Mouse (Mus musculus) thymus, postnatal 14 days (tissue): Measurements from ENCODE around the gene Sirt6.
"Not testable (repeated sequence)": the region's sequence is repeated elsewhere in the genome, so short reads cannot be mapped to it uniquely, and the experiment has no call there.

Source experiments
- DNase-seq: peaks from one replicate; pipeline ENCODE4 v3.0.0; 2021

Gene Sirt6

GRCm38 (mm10) chr10:81626994-81627835 lies at the start of gene Sirt6:
TSS of gene Sirt6 (minus strand) at chr10:81627797.
- peak; percentile 94 for DNase-seq

GRCm38 (mm10) chr10:81656174-81656573 lies 28.6 kb upstream of the Sirt6 start:
- no peak for DNase-seq

- DNase-seq = peak; percentile 1
Observed at GRCm38 (mm10) chr10:81655178-81655577, 27.6 kb upstream of the Sirt6 start.

DNA sequence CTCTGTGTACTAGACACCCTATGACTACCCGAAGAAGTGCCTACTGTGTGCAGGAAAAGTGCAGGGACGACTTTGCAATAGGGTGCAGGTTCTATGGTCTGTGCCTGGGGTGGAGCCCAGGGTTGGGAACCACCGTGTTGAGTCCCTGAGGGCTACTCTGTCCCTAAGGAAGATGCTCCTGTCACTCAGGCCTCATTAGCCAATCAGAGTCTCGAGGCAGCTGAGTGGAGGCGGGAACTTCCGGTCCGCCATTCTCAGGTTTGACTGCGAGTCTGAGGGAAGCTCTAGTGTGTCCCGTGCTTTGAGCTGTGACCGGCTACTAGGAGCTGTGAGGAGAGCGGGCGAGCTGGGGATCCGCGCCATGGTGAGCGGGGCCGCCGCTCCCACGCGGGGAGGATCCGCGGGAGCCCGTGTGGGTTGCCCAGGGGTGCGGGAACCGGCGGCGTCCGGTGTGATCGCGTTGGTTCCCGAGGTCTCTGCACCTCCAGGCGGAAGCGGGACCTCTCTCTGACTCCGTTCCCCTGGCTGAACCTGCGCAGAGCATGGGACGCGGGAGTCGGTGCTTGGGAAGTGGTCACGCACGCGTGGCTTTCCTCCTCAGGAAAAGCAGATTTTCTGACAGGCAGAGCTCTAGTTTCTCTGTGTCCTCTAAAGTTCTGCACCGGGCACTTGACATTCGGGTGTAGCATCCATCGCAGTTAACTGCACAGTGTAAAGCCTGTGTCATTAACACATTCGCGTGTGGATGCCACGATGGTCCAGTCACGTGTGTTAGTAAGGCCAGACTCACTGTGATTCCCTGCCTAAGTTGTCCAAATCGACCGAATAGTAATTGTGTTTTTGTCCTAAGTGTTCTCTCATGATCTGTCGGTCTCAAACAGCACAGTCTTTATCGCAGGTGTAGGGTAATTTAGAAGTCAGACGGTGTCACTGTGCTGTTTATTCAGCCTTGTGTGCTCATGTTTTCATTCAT lies 21.5 kb upstream of the Sirt6 start, which contains the start of gene Gm10778:
TSS of gene Gm10778 (plus strand) at position 257 of the 973 bp plus-strand sequence.
- peak; percentile 84 for DNase-seq

DNA sequence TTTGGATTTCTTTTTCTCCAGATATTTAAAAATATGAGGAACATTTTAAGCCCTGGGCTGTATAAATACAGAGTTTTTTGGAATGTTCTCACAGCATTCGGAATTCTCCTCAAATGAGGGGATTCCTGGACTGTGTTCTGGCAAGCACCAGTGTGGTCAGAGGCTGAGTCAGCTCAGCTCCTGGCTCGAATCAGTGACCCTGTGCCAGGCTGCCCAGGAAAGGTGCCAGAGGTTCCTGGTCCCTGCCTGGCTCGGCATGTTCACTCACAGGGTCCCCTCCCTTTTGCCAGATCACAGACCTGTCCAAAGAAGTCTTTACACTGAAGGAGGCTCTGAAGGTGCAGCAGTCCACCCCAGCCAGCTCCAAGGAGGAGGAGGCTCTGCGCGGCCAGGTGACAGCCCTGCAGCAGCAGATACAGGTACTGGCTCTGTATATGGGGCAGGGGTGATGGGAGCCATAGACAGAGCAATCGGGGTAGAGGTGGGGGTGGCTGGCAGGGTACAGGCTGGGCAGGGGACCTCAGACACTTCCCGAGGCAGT lies 18.5 kb upstream of the Sirt6 start:
- peak; percentile 4 for DNase-seq

GRCm38 (mm10) chr10:81645391-81645790 lies 17.8 kb upstream of the Sirt6 start:
- peak; percentile 1 for DNase-seq

DNA sequence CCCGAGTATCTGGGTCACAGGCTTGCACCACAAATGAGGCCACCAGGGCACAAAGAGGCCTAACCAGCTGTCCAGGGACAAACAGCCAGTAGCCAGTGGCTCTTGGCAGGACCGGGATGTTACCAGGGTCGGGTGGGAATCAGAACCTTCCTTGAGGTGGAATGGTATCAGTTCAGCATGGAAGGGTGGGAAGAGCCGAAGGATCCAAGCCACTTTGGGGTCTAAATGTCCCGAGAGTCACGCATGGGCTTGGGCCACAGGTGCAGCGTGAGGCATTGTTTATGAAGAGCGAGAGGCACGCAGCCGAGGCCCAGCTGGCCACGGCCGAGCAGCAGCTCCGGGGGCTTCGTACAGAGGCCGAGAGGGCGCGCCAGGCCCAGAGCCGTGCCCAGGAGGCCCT lies 17.1 kb upstream of the Sirt6 start:
- peak; percentile 8 for DNase-seq

GRCm38 (mm10) chr10:81644162-81644561 lies 16.6 kb upstream of the Sirt6 start:
- DNase-seq = no peak

DNA sequence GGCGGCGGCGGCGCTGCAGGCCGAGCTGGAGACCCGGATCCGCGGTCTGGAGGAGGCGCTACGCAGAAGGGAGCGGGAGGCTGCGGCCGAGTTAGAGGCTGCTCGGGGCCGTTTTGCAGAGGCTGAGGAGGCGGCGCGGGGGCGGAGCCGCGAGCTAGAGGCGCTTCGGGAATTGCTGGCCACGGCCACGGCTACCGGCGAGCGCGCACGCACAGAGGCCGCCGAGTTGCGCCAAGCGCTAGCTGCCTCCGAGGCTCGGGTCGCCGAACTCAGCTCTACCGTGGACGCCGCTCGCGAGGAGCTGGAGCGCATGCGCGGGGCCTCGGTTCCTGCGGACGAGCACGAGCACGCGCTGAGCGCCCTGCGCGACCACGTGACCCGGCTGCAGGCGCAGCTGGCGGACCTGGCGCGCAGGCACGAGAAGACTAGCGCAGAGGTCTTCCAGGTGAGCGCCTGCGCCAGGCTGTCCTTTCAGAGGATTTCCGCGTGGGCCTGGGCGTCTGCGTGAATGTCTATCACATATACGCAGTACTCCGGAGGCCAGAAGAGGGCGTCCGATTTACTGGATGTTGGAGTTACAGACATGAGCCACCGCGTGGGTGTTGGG lies 16.0 kb upstream of the Sirt6 start:
- peak; percentile 97 for DNase-seq

DNA sequence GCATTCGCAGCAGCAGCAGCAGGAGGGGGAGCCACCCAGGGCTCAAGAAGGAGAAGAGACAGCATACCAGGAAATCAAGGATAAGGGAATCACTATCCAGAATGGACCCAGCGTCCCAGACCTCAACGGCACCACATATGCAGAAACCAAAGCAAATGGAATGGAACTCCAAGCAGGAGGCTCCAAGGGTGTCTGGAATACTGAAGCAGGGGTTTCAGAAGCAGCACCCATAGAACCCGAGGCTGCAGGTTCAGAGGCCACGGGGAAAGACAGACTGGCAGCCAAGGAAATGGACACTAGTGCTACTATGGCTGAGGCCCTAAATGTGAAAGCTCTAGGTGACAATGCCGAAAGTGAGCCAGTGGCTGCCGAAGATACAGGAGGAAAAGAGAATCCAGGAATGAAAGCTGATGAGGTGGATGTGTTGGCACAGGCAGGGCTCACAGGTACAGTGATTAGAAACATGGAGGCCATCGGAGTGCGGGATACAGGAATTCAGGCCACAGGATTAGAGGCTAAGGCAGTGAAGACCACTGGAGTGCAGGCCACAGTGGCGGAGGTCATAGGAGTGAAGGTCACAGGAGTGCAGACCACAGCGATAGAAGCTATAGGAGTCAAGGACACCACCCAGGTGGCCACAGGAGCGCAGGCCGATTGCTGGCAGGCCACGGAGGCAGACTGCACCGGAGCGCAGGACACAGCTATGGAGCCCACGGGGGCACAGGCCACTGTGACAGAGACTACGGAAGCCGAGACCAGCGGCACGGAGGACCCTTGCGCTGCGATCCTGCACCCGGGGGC lies 15.3 kb upstream of the Sirt6 start:
- no peak for DNase-seq

- DNase-seq = no peak
Observed at GRCm38 (mm10) chr10:81641978-81642647, 14.5 kb upstream of the Sirt6 start.

- no peak for DNase-seq
Observed at GRCm38 (mm10) chr10:81641566-81641965, 14.0 kb upstream of the Sirt6 start.

DNA sequence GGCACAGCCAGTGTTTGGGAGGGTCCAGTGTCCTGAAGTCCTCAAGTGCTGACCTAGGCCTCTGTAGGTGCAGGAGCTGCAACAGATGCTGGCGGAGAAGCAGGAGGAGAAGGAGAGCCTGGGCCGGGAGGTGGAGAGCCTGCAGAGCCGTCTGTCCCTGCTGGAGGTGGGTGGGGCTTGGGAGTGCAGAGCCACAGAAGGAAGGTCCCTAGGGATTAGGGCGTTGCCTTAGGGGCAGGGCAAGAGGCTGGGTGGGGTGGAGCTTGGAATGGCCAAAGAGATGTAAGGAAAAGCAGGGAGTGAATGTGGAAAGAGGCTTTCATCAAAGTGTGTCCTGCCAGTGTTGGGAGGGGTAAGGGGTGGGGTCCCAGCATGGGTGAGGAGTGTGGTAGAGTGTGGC lies 13.2 kb upstream of the Sirt6 start:
- not testable (repeated sequence) for DNase-seq

DNA sequence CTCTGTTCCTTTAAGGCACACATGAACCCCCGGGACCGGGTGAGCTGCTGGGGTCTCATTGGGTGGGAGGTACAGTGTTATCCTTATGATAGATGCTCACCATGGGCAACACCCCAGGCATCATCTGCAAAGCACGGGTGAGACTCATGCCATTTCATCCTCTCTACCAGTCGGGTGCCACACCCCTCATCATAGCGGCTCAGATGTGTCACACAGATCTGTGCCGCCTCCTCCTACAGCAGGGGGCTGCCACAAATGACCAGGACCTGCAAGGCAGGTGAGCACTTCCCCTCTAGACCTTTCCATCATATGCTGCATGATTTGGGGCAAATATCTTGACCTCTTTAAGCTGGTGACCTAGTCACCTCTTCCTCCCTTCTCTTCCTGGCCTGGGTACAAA lies 10.5 kb upstream of the Sirt6 start:
- no peak for DNase-seq

- DNase-seq = no peak
Observed at GRCm38 (mm10) chr10:81636338-81636737, 8.7 kb upstream of the Sirt6 start.

GRCm38 (mm10) chr10:81633253-81634099 lies 5.9 kb upstream of the Sirt6 start:
- peak; percentile 94 for DNase-seq

- peak; percentile 19 for DNase-seq
Observed at GRCm38 (mm10) chr10:81628390-81628789, 793 bp upstream of the Sirt6 start, which contains the start of gene Ankrd24. TSS of gene Ankrd24 (plus strand) at chr10:81628540.

DNA sequence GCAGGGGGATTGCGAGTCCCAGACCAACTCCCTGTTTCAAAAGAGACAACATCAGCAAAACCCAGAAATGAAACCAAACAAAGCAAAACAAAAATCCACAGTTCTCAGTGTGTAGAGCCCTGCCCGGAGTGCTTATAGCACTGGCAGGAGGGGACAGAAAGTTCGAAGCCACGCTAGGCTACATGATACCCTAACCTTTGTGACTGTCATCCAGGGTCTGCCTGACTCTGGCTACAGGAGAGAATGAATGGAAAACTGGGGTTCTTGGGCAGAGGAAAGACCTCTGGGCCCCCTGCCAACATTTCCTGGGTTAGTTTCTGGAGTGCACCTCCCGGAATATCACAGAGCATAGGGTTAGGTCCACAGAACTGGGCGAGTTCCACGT lies 231 bp upstream of the Sirt6 start:
- DNase-seq = no peak

GRCm38 (mm10) chr10:81626101-81626993 lies 1.2 kb downstream of the Sirt6 start:
- DNase-seq = peak; percentile 35
